Mouse (Mus musculus): ENCODE results near the gene H2afj.
"Not testable (repeated sequence)": the region's sequence is repeated elsewhere in the genome, so short reads cannot be mapped to it uniquely, and the experiment has no call there.

H2afj gene

DNA sequence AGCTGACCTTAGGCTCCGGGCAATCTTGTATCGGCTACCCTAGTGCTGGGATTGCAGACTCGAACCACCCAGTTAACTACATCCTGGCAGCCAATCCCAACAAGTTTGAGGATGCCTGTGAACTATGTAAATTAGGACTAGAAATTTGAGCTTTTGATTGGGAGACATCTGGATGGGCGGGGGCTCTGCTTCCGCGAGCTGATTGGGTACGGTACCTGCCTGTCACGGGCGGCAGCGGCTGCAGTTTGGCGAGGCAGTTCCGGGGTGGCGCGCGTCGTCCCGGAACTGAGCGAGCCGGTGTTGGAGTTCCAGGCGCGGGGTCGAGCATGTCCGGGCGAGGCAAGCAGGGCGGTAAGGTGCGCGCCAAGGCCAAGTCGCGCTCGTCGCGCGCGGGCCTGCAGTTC is at the start of gene H2afj:
Gene H2afj (plus strand): TSS at position 231 of the 404 bp plus-strand sequence.
- peak; percentile 99 for DNase-seq (ENCODE audit: low spot score)

GRCm38 (mm10) chr6:136763912-136764311 is 44.1 kb upstream of the H2afj start:
- DNase-seq (ENCODE audit: low spot score): no peak

- DNase-seq (ENCODE audit: low spot score): no peak
Measured at GRCm38 (mm10) chr6:136769143-136769542, 38.9 kb upstream of the H2afj start.

DNA sequence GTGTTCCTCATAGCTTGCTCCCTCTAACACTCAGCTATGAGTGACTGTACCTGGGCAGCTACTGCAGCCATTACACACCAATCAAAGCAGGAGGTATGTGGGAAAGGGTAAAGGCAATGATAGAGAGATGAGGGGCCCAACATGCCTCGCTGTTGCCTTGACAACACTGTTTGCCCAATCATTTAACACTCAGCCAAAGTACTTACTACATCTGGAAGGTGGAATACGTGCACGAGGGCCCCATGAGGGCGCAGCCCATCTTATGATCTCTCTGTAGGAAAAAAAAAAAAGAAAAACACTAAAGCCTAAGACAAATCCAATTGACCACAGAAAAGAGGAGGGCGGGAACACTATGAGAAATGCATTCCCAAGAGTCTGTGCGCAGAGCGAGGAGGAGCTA is 38.2 kb upstream of the H2afj start:
- DNase-seq (ENCODE audit: low spot score): no peak

GRCm38 (mm10) chr6:136776392-136776791 is 31.7 kb upstream of the H2afj start:
- DNase-seq (ENCODE audit: low spot score): no peak

- no peak for DNase-seq (ENCODE audit: low spot score)
Measured at GRCm38 (mm10) chr6:136781377-136781986, 26.6 kb upstream of the H2afj start, which contains the start of gene Gucy2c. TSS of gene Gucy2c (minus strand) at chr6:136781765.

GRCm38 (mm10) chr6:136782146-136782545 is 25.9 kb upstream of the H2afj start:
- no peak for DNase-seq (ENCODE audit: low spot score)

DNA sequence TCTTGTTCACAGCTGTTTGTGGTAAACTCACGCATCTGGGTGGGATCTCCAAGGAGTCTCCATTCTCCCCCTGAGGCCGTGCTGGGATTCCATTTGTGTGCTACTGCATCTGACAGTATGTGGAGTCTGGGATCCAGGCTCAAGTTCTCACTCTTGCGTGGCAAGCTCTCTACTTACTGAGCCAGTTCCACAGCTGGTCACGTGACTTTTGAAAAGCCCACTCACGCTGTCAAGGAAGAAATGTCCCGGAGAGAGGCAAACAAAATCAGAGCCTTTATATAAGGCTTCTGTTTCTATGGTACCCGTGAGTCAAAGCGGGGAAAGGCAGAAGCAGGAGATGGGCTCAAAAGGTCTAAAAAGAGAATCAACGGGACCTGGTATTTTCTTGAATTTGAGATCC is 25.3 kb upstream of the H2afj start:
- no peak for DNase-seq (ENCODE audit: low spot score)

DNA sequence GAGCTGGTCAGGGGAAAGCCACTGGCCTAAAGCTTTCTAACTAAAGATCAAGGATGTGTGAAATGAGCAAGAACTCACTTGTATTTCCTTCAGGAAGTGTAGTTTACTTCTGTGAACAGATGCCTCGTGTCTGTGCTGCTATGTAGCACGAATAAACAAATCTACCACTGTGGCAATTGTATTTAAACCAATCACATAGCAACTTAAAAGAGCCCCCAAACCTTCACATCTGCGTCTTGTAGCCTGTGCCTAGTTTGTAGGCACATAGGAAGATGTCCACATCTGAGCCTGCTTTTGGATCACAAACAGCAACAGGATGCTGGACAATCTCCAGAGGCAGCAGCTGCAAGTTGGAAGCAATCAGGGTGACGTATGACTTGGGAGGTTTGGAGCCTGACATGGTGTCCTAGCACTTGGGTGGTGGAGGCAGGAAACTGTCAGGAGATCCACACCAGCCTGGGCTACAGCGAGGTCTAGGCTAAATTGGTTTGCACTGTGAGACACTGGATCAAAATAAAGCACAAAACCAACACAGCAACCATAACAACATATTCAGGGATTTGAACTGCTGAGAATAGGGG is 18.6 kb upstream of the H2afj start:
- peak; percentile 29 for DNase-seq (ENCODE audit: low spot score)

GRCm38 (mm10) chr6:136792884-136793758 is 14.9 kb upstream of the H2afj start:
- no peak for DNase-seq (ENCODE audit: low spot score)

GRCm38 (mm10) chr6:136793831-136794525 is 14.1 kb upstream of the H2afj start:
- no peak for DNase-seq (ENCODE audit: low spot score)

DNA sequence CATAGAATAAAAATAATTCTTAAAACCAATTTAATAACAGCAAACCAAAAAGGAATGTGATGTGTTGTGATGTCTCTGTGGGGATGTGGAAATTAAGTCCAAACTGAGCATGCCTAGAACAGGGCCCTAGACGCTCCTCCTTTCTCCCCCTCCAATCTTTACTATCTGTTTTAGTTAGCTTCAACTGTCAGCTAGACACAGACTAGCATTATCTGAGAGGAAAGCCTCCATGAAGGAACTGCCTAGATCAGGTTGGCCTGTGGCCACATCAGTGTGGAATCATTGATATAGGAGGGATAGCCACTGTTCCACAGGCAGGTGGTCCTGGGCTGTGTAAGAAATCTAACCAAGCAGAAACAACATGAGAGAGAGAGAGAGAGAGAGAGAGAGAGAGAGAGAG is 12.9 kb upstream of the H2afj start:
- no peak for DNase-seq (ENCODE audit: low spot score)

GRCm38 (mm10) chr6:136795850-136796249 is 12.2 kb upstream of the H2afj start:
- no peak for DNase-seq (ENCODE audit: low spot score)

GRCm38 (mm10) chr6:136797874-136798693 is 10.0 kb upstream of the H2afj start:
- not testable (repeated sequence) for DNase-seq (ENCODE audit: low spot score)

DNA sequence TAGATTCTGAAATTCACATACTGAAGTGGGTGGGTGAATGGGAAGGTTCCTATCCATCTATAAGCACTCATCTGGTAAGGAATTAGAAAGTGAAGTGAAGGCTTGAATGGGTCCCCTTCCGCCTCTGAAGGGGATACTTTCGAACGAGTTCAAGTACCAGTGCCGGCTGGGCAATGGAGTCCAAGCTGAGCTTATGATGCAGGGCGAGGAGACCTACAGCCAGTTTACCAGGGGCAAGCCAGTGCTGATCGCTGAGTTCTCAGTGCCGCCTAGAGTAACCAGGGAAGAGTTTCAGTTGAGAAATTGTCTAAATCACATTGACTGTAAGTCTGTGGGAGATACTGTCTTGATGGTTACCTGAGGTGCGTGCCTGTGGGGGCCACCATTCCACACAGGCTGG is 7.3 kb upstream of the H2afj start:
- DNase-seq (ENCODE audit: low spot score): no peak

- no peak for DNase-seq (ENCODE audit: low spot score)
Measured at GRCm38 (mm10) chr6:136801274-136801673, 6.8 kb upstream of the H2afj start.

GRCm38 (mm10) chr6:136803093-136803738 is 4.8 kb upstream of the H2afj start:
- no peak for DNase-seq (ENCODE audit: low spot score)

DNA sequence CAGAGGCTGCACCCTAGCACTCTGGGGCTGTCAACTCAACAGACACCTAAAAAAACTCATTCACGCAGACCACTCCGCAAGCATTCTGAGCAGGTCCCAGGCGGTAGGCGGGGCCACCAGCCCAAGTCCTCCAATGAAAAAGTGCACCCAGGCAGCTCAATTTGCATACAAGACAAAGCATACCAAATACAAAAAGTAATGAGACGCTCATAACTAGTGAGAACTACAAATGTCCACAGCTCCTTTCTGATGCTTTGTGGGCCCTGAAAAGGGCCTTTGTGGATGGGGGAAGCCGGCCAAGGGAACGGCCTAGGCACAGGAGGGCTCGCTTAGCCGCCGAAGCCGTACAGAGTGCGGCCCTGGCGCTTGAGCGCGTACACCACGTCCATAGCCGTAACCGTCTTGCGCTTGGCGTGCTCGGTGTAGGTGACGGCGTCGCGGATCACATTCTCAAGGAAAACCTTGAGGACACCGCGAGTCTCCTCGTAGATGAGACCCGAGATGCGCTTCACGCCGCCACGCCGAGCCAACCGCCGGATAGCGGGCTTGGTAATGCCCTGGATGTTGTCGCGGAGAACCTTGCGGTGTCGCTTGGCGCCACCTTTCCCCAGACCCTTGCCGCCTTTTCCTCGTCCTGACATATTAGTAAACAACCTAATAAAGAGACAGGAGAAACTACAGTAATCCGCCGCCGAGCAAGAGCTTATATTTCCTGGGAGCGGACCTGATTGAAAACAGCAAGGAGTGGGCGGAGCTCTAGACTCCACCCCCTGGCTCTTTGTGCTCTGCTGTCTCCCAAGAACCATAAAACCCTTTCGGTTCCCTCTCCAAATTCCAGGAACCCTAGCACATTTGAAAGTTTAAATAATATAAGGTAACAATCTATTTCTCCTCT is 4.1 kb upstream of the H2afj start, which contains the start of gene Hist4h4:
Gene Hist4h4 (minus strand): TSS at position 677 of the 895 bp plus-strand sequence.
- DNase-seq (ENCODE audit: low spot score): peak; percentile 98

- DNase-seq (ENCODE audit: low spot score): no peak
Measured at GRCm38 (mm10) chr6:136804705-136805408, 3.2 kb upstream of the H2afj start.
